Mouse (Mus musculus) embryonic stem cell, embryonic (primary cell): ENCODE data around the gene Slc7a15.
"Not testable (repeated sequence)": the region's sequence is repeated elsewhere in the genome, so short reads cannot be mapped to it uniquely, and the experiment has no call there.

ENCODE experiments used
- CTCF ChIA-PET, 4 experiments: fragments of 300-600 bp in 2 of 4; fragments of 350-600 bp in 2 of 4; sonication (Branson Sonifier 250); formaldehyde crosslinking; loops; one replicate each; lab custom pipeline; 2022; ENCODE audit warnings: inconsistent platforms in 2 of 4; lab: Charles Lee
- POLR2A ChIA-PET, 4 experiments: fragments of 300-600 bp in 2 of 4; fragments of 350-600 bp in 2 of 4; sonication (Branson Sonifier 250); formaldehyde crosslinking; loops; one replicate each; lab custom pipeline; 2022; ENCODE audit warnings: antibody characterized with exemption in 4 of 4, inconsistent platforms in 1 of 4; lab: Charles Lee

The Slc7a15 gene

DNA sequence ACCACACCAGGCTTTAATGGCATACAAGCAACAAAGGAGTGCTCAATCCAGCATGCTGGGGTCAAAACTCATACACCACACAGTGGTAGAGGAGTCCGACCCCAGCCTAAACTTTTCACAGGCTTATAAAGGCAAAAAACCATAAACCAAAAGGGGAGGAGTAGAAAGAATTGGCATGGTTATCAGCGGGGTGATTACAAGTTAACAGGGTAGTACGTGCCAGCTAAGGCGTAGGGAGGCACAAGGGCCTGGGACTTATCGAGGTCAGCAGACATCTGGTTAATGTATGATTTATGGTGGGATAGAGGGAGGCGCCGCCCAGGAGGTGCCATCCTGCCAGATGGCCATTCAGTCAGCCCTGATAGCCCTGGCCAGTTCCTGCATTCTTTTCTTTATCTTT, at the start of gene Slc7a15:
Slc7a15 (minus strand) TSS at position 101 of the 400 bp plus-strand sequence.
- POLR2A ChIA-PET, CTCF ChIA-PET: not testable (repeated sequence)

DNA sequence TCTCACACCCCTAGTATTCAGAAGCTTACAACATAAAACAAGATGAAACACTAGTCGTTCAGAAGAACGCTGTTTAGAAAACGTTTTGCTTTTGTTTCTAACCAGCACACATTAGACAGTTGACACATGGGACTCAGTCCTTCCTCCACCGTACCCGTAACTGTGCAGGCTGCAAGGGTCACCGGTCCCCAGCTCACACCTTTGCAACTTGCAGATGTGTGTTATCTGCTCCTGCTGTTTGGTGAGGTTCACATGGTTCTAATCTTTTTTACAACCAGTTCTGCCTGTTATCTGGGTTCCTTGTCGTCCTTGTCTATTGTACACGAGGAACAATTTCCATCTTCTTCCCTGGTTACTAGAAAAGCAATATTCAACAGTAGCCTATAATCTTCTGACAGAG, 49.3 kb upstream of the Slc7a15 start:
- CTCF ChIA-PET, POLR2A ChIA-PET: not testable (repeated sequence)

- POLR2A ChIA-PET = interaction anchor here in 3 of 4 experiments (0.5 to 2.2 kb wide), 20 partner anchors 15 to 389 kb away, joined by 3 to 15 read pairs (median 3); partner anchors contain the start of genes Rhob (in 2 of the 3) and Laptm4a (in 1 of the 3)
- CTCF ChIA-PET = interaction anchor here in 2 of 4 experiments (0.6 to 1.0 kb wide), 2 partner anchors 16 to 84 kb away, joined by 3 to 5 read pairs; no protein-coding TSS in a partner anchor
Measured at GRCm38 (mm10) chr12:8641425-8641735, 42.5 kb upstream of the Slc7a15 start.

GRCm38 (mm10) chr12:8640711-8641424, 42.0 kb upstream of the Slc7a15 start:
- ChIA-PET POLR2A (interaction anchor here (0.5 to 2.2 kb wide), 23 partner anchors 15 to 390 kb away, joined by 3 to 15 read pairs (median 3); partner anchors contain the start of genes Rhob (in 2 of the 4), Laptm4a (in 1 of the 4) and Sdc1 (in 1 of the 4)), CTCF (interaction anchor here in 3 of 4 experiments (0.5 to 1.1 kb wide), 4 partner anchors 13 to 84 kb away, joined by 3 to 5 read pairs (median 4); no protein-coding TSS in a partner anchor)

- ChIA-PET CTCF (interaction anchor here in 1 of 4 experiments (1.1 kb wide), 1 partner anchor 14 kb away, joined by 3 read pairs; no protein-coding TSS in a partner anchor), POLR2A (interaction anchor here in 2 of 4 experiments (1.1 to 2.2 kb wide), 9 partner anchors 24 to 291 kb away, joined by 3 to 15 read pairs (median 4); partner anchors contain the start of genes Rhob (in 1 of the 2) and Sdc1 (in 1 of the 2))
Measured at GRCm38 (mm10) chr12:8640186-8640585, 41.3 kb upstream of the Slc7a15 start.

DNA sequence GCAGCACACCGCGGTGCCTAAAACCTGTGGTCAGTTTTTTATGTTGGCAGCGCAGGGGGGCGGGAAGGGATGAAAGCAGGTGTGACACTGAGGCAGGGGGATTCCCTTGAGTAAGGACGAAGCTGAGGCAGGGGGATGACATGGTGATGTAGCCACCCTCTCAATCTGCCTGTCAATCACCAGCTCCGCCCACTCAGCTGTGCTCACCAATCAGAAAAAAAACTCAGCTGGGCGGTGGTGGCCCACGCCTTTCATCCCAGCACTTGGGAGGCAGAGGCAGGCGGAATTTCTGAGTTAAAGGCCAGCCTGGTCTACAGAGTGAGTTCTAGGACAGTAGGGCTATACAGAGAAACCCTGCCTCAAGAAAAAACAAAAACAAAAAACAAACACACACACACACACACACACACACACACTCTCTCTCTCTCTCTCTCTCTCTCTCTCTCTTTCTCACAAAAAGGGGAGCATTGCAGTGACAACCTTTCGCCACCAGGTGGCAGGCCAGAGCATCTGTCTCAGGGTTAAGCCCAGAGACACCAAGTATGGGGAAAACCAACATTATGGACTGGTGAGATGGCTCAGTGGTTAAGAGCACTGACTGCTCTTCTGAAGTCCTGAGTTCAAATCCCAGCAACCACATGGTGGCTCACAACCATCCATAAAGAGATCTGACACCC, 39.7 kb upstream of the Slc7a15 start:
- CTCF ChIA-PET = interaction anchor here in 3 of 4 experiments (0.6 to 0.8 kb wide), 9 partner anchors 21 to 1162 kb away, joined by 3 to 7 read pairs (median 3); no protein-coding TSS in a partner anchor
- POLR2A ChIA-PET = interaction anchor here in 3 of 4 experiments (0.6 to 2.3 kb wide), 10 partner anchors 16 to 322 kb away, joined by 3 to 13 read pairs (median 4); partner anchors contain the start of gene Rhob (in 3 of the 3)

- ChIA-PET POLR2A (no interaction called here), CTCF (no interaction called here)
Measured at GRCm38 (mm10) chr12:8636945-8637344, 38.1 kb upstream of the Slc7a15 start.

- POLR2A ChIA-PET = interaction anchor here in 3 of 4 experiments (0.6 to 1.1 kb wide), 3 partner anchors 125 to 322 kb away, joined by 3 to 7 read pairs (median 3); partner anchors contain the start of gene Rhob (in 1 of the 3)
- CTCF ChIA-PET = no interaction called here
Measured at GRCm38 (mm10) chr12:8635546-8635945, 36.7 kb upstream of the Slc7a15 start.

DNA sequence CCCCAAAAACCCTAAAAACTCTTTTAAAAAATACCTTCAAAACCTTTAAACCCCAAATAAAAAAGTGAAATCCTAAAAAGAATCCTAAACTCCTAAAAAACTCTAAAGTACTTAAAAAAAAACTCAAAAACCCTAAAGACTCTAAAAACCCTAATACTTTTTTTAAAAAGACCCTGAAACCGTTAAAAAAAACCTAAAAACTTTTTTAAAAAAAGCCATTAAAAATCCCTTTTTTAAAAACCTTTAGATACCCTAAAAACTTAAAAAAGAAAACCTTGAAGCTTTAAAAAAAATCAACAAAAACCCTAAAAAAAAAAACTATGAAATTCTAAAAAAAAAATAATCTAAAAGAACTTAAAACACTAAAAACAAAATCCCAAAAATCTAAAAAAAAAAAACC, 35.4 kb upstream of the Slc7a15 start:
- POLR2A ChIA-PET = interaction anchor here in 1 of 4 experiments (0.7 kb wide), 1 partner anchor 948 kb away, joined by 3 read pairs; no protein-coding TSS in a partner anchor
- CTCF ChIA-PET = interaction anchor here in 1 of 4 experiments (0.7 kb wide), 1 partner anchor 19 kb away, joined by 3 read pairs; no protein-coding TSS in a partner anchor

GRCm38 (mm10) chr12:8632737-8633365, 34.0 kb upstream of the Slc7a15 start:
- POLR2A ChIA-PET = no interaction called here
- CTCF ChIA-PET = no interaction called here

DNA sequence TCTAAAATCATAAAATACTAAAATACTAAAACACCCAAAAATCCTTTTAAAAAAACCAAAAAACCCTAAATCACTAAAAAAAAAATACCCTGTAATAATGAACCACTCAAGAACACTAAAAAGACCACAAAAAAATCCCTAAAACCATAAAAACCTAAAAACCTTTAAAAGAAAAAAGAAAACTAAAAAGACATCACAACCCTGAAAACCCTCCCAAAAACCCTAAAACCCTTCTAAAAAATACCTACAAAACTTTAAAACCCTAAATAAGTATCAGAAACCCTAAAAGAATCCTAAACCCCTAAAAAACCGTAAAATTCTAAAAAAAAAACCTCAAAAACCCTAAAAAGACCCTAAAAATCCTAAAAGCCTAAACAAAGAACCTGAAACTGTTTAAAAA, 32.8 kb upstream of the Slc7a15 start:
- POLR2A ChIA-PET = no interaction called here
- CTCF ChIA-PET = no interaction called here

GRCm38 (mm10) chr12:8629537-8629936, 30.7 kb upstream of the Slc7a15 start:
- ChIA-PET POLR2A (interaction anchor here in 1 of 4 experiments (0.8 kb wide), 1 partner anchor 9 kb away, joined by 3 read pairs; no protein-coding TSS in a partner anchor), CTCF (no interaction called here)

DNA sequence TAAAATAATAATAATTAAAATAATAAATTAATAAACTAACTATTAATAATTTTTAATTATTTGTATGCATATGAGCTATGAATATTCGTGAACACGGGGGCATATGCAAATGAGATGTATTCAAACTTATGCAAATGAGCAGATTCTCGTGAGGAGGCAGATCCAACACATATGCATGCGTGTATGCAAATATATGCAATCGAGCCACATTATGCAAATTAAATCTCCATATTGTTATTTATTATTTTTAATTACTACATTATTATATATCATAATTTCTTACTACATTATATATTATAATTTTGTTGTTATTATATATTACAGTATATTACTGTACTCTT, 21.8 kb upstream of the Slc7a15 start:
- POLR2A ChIA-PET = interaction anchor here in 1 of 4 experiments (1.6 kb wide), 1 partner anchor 8 kb away, joined by 3 read pairs; no protein-coding TSS in a partner anchor
- CTCF ChIA-PET = interaction anchor here in 1 of 4 experiments (0.6 kb wide), 1 partner anchor 46 kb away, joined by 7 read pairs; no protein-coding TSS in a partner anchor

DNA sequence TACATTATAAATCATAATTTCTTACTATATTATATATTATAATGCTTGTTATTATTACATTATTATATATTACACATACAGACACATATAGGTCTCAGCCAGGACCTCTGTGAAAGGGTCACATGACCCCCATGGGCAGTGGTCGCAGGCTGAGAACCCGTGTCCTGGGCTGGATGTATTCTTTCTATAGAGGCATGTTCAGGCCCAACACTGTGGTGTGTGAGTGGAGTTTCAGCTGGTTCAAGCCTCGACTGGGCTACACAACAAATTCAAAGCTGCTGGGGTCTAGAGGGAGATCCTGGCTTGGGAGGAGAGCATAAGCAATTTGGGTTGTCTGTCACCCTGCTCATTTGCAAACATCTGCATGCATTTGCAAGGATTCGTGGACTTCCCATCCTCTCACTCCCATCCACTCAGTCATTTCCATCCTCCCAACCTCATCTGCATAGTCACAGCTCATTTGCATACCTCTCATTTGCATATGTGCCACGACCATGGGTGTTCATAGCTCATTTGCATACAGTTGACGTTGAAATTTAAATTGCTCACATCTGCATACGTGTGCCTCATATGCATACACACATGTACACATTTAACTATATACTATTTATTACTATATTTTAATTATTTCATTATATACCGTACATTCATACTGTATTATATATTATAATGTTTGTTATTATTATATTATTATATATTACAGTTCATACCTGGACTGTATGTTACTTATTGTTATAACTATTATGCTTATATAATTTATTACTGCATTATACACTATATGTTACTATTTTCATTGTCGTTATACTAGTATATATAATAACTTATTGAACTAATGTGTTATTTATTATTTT, 21.2 kb upstream of the Slc7a15 start:
- CTCF ChIA-PET = interaction anchor here in 1 of 4 experiments (0.6 kb wide), 1 partner anchor 47 kb away, joined by 7 read pairs; no protein-coding TSS in a partner anchor
- POLR2A ChIA-PET = interaction anchor here in 1 of 4 experiments (0.8 to 1.6 kb wide), 2 partner anchors 9 to 75 kb away, joined by 3 read pairs; no protein-coding TSS in a partner anchor

DNA sequence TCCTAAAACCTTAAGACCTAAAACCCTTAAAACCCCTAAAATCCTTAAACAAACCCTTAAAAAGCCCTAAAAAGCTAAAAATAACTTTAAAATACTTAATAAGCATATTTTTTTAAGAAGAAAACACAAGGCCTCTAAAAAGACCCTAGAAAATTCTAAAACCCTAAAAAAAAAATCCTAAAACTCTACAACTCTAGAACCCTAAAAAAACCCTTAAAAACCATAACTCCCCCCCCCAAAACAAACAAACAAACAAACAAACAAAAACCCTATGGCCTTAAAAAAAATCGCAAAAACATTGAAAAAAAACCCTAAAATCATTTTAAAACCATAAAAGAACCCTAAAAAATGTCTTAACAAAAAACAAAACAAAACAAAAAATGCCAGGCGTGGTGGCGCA, 19.4 kb upstream of the Slc7a15 start:
- POLR2A ChIA-PET = no interaction called here
- CTCF ChIA-PET = no interaction called here

DNA sequence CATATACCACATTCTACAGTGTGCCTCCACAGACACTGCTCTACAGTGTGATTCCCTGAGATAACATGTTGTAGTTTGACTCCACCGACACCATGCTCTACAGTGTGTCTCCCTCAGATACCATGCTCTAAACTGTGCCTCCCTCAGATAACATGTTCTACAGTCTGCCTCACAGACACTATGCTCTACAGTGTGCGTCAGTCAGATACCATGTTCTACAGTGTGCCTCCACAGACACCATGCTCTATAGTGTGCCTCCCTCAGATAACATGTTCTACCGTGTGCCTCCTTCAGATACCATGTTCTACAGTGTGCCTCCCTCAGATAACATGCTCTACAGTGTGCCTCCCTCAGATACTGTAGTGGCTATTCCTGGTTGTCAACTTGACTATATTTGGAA, 10.2 kb upstream of the Slc7a15 start:
- POLR2A ChIA-PET = no interaction called here

DNA sequence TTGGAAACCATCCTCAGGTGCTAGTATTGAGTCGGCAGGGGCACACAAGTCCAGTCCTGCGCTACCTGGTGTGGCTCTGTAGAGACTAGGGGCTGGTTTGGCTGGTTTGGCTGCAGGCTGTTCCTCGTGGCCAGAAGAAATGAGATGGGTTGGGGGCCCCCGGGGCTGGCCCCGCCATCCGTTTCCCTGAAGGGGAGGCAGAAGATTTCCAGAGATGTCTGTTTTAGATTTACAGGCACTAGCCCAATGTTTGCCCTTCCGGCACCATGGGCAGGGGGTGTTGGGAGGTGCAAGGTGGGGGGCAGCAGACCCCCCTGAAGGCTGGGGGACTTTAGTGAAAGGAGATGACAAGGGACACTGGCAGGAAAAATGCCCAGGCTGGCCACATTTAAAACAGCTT, 3.3 kb downstream of the Slc7a15 start:
- ChIA-PET CTCF (interaction anchor here in 1 of 4 experiments (0.5 kb wide), 1 partner anchor 406 kb away, joined by 4 read pairs; no protein-coding TSS in a partner anchor), POLR2A (interaction anchor here in 2 of 4 experiments (0.5 to 0.8 kb wide), 2 partner anchors 96 to 780 kb away, joined by 3 read pairs; partner anchors contain the start of gene Rhob (in 1 of the 2))

More for the DNA sequence above, 10.2 kb upstream of the Slc7a15 start:
- CTCF ChIA-PET = no interaction called here
